In the genomic region with DNA sequence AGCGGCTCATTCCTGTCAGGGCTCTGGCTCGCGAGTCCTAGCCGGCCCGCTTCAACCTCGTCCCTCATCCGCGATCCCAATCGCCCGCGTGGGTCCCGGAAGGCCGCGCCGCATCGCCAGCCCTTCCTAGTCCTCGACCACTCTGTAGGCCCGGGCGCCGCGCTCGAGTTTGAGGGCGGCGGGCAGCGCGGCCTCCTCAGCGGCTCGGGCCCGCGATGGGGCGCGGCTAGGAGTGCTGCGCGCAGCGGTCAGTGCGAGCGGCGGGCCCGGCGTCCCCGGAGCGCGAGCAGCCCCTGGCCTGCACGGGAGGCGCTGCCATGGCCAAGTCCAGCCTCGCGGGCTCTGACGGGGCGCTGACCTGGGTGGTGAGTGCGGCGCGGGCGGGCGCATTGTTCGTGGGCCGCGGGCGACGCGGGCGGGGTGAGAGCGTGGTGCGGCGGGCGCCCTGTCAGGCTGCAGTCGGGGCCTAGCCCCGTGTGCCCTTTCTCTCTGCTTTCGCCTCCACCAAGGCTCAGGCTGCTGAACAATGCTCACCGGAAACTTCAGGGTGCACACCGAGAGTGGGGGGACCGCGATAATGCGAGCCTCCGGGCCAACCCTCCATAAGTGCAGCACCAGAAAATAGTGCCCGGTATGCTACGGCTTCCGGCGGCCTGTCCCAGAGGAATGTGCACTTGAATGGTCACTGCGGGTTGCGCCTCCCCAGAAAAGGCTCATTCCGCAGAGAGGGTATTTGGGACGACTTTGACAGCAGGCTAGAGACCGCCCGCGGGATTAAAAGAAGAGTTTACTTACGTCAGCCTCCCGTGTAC, we compare ENCODE assay signal across 8 mouse cellular contexts. TPM values are rescaled to one million over a fixed set of nuclear protein-coding genes. Genes with fewer than 3 reads are reported as not detected.
A peak's percentile ranks its signal among the peaks of the same experiment; 100 is the strongest.
DNase-seq lines count a peak whose midpoint lies in the region; ATAC-seq and TF ChIP-seq lines count a peak whose summit lies in the region.

No protein-coding gene starts in this region.

- TF ChIP-seq EP300 in liver, embryonic 14.5 days (IDR thresholded peaks at IDR 0.05; ENCODE audit: low read depth): no peak

- H3K4me1 ChIP-seq in heart, embryonic 14.5 days (ENCODE audit: control insufficient read depth in 2 of 2, insufficient read depth in 2 of 2, low read length in 2 of 2): peaks cover 0 to 16% of the 10 kb centered on the region in 2 experiments; a peak in 3 of 4 replicates
- H3K4me1 ChIP-seq in liver, embryonic 14.5 days (replicated peaks; ENCODE audit: control insufficient read depth in 2 of 2, insufficient read depth in 2 of 2, low read length in 1 of 2): peaks cover 8 to 12% of the 10 kb centered on the region in 2 experiments
- peaks cover 14% of the 10 kb centered on the region; the same call in 1 of the 2 replicates for H3K4me1 ChIP-seq in stomach, embryonic 15.5 days

- TF ChIP-seq POLR2A in brain, embryonic 14.5 days (IDR thresholded peaks at IDR 0.05; ENCODE audit: borderline replicate concordance, extremely low read depth, insufficient read depth, insufficient read length, poor library complexity, severe bottlenecking): peak; percentile 62

- peak overlapping the region; percentile 99 for H3K9ac ChIP-seq in heart, embryonic 14.5 days (ENCODE audit: low read length)
- H3K9ac ChIP-seq in liver, embryonic 14.5 days (replicated peaks): peak overlapping the region; percentile 98
- peak overlapping the region; percentile 93 for H3K9ac ChIP-seq in stomach, embryonic 15.5 days

- peak overlapping the region; percentile 98 to 99 for H3K27ac ChIP-seq in heart, embryonic 14.5 days (replicated peaks in 1 of 2; ENCODE audit: control insufficient read depth in 1 of 2, insufficient read depth in 1 of 2, low read depth in 2 of 2, low read length in 2 of 2)
- H3K27ac ChIP-seq in liver, embryonic 14.5 days: peak overlapping the region; percentile 87
- H3K27ac ChIP-seq in stomach, embryonic 15.5 days: peak overlapping the region; percentile 97

- TF ChIP-seq CTCF in C2C12 (IDR thresholded peaks at IDR 0.05; ENCODE audit: control insufficient read depth, insufficient read depth, insufficient read length): no peak
- no peak for TF ChIP-seq CTCF in brain, embryonic 14.5 days (IDR thresholded peaks at IDR 0.05; ENCODE audit: borderline replicate concordance, extremely low read depth, insufficient read depth, insufficient read length)
- TF ChIP-seq CTCF in liver, embryonic 14.5 days (IDR thresholded peaks at IDR 0.05; ENCODE audit: low read depth): no peak

- H3K4me3 ChIP-seq in C2C12 (ENCODE audit: insufficient read depth, poor library complexity, severe bottlenecking): peak overlapping the region; percentile 63
- H3K4me3 ChIP-seq in heart, embryonic 14.5 days (ENCODE audit: control insufficient read depth in 1 of 2, insufficient read depth in 1 of 2, low read depth in 1 of 2, low read length in 2 of 2): peak overlapping the region; percentile 93 to 95
- peak overlapping the region; percentile 83 to 97 for H3K4me3 ChIP-seq in liver, embryonic 14.5 days (ENCODE audit: insufficient read depth in 1 of 2, low read depth in 2 of 2, low read length in 2 of 2)
- H3K4me3 ChIP-seq in stomach, embryonic 15.5 days (replicated peaks): peak overlapping the region; percentile 93

- ATAC-seq in erythroid progenitor cell, adult 5-6 weeks (replicated peaks; ENCODE audit: low FRiP score, poor library complexity, severe bottlenecking): peak; percentile 62
- ATAC-seq in heart, embryonic 14.5 days (ENCODE audit: insufficient number of reproducible peaks, insufficient read depth, low FRiP score, low read depth): peak; percentile 50
- peak; percentile 76 for ATAC-seq in liver, embryonic 14.5 days (ENCODE audit: insufficient read depth)
- peak; percentile 45 for ATAC-seq in stomach, embryonic 15.5 days (ENCODE audit: insufficient read depth, low FRiP score, low read depth)

- WGBS in heart, embryonic 14.5 days: under 1% methylated on average over 86 of the region's 87 CpGs
- WGBS in liver, embryonic 14.5 days (ENCODE audit: insufficient replicate concordance): under 1% methylated on average over 85 of the region's 87 CpGs
- 0% methylated on average over 86 of the region's 87 CpGs for WGBS in stomach, embryonic 15.5 days

- H3K36me3 ChIP-seq in C2C12 (ENCODE audit: control insufficient read depth, insufficient read depth): peaks cover 6% of the 10 kb centered on the region
- no peaks in the 10 kb centered on the region for H3K36me3 ChIP-seq in heart, embryonic 14.5 days (ENCODE audit: control insufficient read depth, insufficient read depth, low read length)
- H3K36me3 ChIP-seq in liver, embryonic 14.5 days (replicated peaks; ENCODE audit: control insufficient read depth, insufficient read depth, low read depth): no peaks in the 10 kb centered on the region
- H3K36me3 ChIP-seq in stomach, embryonic 15.5 days: no peaks in the 10 kb centered on the region

- H3K27me3 ChIP-seq in C2C12 (ENCODE audit: control insufficient read depth, insufficient read depth, insufficient read length): no peaks in the 10 kb centered on the region
- H3K27me3 ChIP-seq in heart, embryonic 14.5 days (ENCODE audit: control insufficient read depth, insufficient read depth, low read length): no peaks in the 10 kb centered on the region
- H3K27me3 ChIP-seq in liver, embryonic 14.5 days (ENCODE audit: control insufficient read depth, insufficient read depth, low read length): no peaks in the 10 kb centered on the region
- no peaks in the 10 kb centered on the region for H3K27me3 ChIP-seq in stomach, embryonic 15.5 days (replicated peaks)

- DNase-seq in brain, embryonic 14.5 days (ENCODE audit: low read depth): peak; percentile 70
- peak; percentile 76 for DNase-seq in kidney, postnatal 14 days
- DNase-seq in liver, embryonic 14.5 days (ENCODE audit: low read depth in 3 of 3, low spot score in 3 of 3): peak in 2 of 3 experiments; percentile 22 to 31
- DNase-seq in neural tube, embryonic 10.5 days (ENCODE audit: extremely low spot score, low spot score): peak; percentile 76

- no peaks in the 10 kb centered on the region for H3K9me3 ChIP-seq in heart, embryonic 14.5 days (ENCODE audit: control insufficient read depth, low read length)
- no peaks in the 10 kb centered on the region for H3K9me3 ChIP-seq in liver, embryonic 14.5 days (ENCODE audit: control insufficient read depth, low read length)
- H3K9me3 ChIP-seq in stomach, embryonic 15.5 days: no peaks in the 10 kb centered on the region

- peak overlapping the region; percentile 84 for H3K4me2 ChIP-seq in heart, embryonic 14.5 days (ENCODE audit: low read length)
- peak overlapping the region; percentile 91 for H3K4me2 ChIP-seq in liver, embryonic 14.5 days (ENCODE audit: low read depth)
- H3K4me2 ChIP-seq in stomach, embryonic 15.5 days: peak overlapping the region; percentile 61

- peaks cover 42% of the 10 kb centered on the region for H3K79me3 ChIP-seq in C2C12 (ENCODE audit: low read depth)

- H3ac ChIP-seq in C2C12 (ENCODE audit: control insufficient read depth, insufficient read length, low read depth): peak overlapping the region; percentile 100

- H3K79me2 ChIP-seq in C2C12 (ENCODE audit: control insufficient read depth, insufficient read depth): peaks cover 56% of the 10 kb centered on the region

TF ChIP-seq in C2C12, 6 proteins besides CTCF, POLR2A, EP300 and RAD21:
- no peak for TF ChIP-seq MAX (IDR thresholded peaks at IDR 0.05)
- no peak for TF ChIP-seq FOSL1 (IDR thresholded peaks at IDR 0.05; ENCODE audit: insufficient read depth, low read length, poor library complexity, severe bottlenecking)
- no peak for TF ChIP-seq USF1 (IDR thresholded peaks at IDR 0.05; ENCODE audit: low read depth)
- TF ChIP-seq CEBPB (IDR thresholded peaks at IDR 0.05; ENCODE audit: low read depth): no peak
- no peak for TF ChIP-seq MYOD1 (IDR thresholded peaks at IDR 0.05; ENCODE audit: control insufficient read depth, insufficient read length, low read depth)
- no peak for TF ChIP-seq MYOG (IDR thresholded peaks at IDR 0.05; ENCODE audit: control insufficient read depth, extremely low read depth, insufficient read length)

RNA-seq across cellular contexts. Expression of a gene that starts 0.6 kb away (rescaled TPM):
- polyA plus RNA-seq in C2C12 (2012; fragmentation: generic; extraction: Trizol): 12.4 TPM
- 111 and 136 TPM in 2 replicates for polyA plus RNA-seq in brain, embryonic 14.5 days (2012; rRNA removed)
- total RNA-seq in erythroid progenitor cell, adult 5-6 weeks (2015; ENCODE audit: low replicate concordance): 44.7 and 55.3 TPM in 2 replicates
- total RNA-seq in erythroid progenitor cell, adult 5-6 weeks (2017; ENCODE audit: low replicate concordance): 84.9 and 133 TPM in 2 replicates
- 46.5 and 56.0 TPM in 2 replicates for polyA plus RNA-seq in heart, embryonic 14.5 days (2014; fragmentation: Nextera tagmentation; extraction: Ambion mirVana)
- 8.9 and 16.5 TPM in 2 replicates for polyA plus RNA-seq in liver, embryonic 14.5 days (2012; rRNA removed)
- polyA plus RNA-seq in liver, embryonic 14.5 days (2014; fragmentation: Nextera tagmentation; extraction: Ambion mirVana): 21.0 and 21.1 TPM in 2 replicates
- polyA plus RNA-seq in stomach, embryonic 15.5 days (2015; fragmentation: Nextera tagmentation; extraction: Ambion mirVana): 36.6 and 43.3 TPM in 2 replicates

Comparison
In these comparisons a context has a peak if more than half of its experiments do, and no peak if none do; other contexts are left out.
1. Peak in every context shown above with its lines: DNase-seq, ATAC-seq, H3K4me3 ChIP-seq and H3K27ac ChIP-seq.